Mouse (Mus musculus) macrophage (primary cell): ENCODE results near the gene 4930404N11Rik. TPM values are rescaled to one million over a fixed set of nuclear protein-coding genes. Genes with fewer than 3 reads are reported as not detected.
A peak's percentile ranks its signal among the peaks of the same experiment; 100 is the strongest.

Experiments
- H3K27ac ChIP-seq: fragments of 350-480 bp; formaldehyde crosslinking; 2 replicates; pipeline ENCODE4 v1.9.0; 2021
- H3K36me3 ChIP-seq: fragments of 350-480 bp; formaldehyde crosslinking; 2 replicates; pipeline ENCODE4 v1.9.0; 2021; ENCODE audit errors: inconsistent target
- H3K4me3 ChIP-seq: fragments of 350-480 bp; formaldehyde crosslinking; 2 replicates; pipeline ENCODE4 v1.9.0; 2021; ENCODE audit errors: inconsistent target
- H3K79me2 ChIP-seq: fragments of 350-480 bp; formaldehyde crosslinking; 2 replicates; pipeline ENCODE4 v1.9.0; 2021; ENCODE audit errors: inconsistent target
- WGBS: methylation state at CpG from one replicate; pipeline ENCODE4 v1.1.7; 2026; ENCODE audit warnings: inconsistent platforms; ENCODE audit not compliant: missing documents; 5-methylcytosine and 5-hydroxymethylcytosine counted together
- polyA plus RNA-seq: library from polyadenylated mRNA; stranded (reverse); fragments of 250-400 nt; gene quantifications from 3 replicates; pipeline ENCODE4 v1.2.4, GENCODE M21; 2018; ENCODE audit warnings: inconsistent platforms
- total RNA-seq, 78 experiments: library from RNA; depleted of rRNA; stranded (reverse); fragments of 250-400 nt; gene quantifications; 1 replicate in 9 of 78; 2 replicates in 24 of 78; 3 replicates in 43 of 78; 4 replicates in 2 of 78; pipeline ENCODE4 v1.2.4; 2018; ENCODE audit warnings: inconsistent platforms in 56 of 78

The 4930404N11Rik gene
- total RNA-seq (2018; cell fraction: chromatin; rRNA removed): 1 to 10 TPM; 1.9 to 6.8 (median 4.2) TPM
- total RNA-seq (2018; cell fraction: cytosol; rRNA removed): 1 to 10 TPM; 1.3 to 7.7 (median 3.5) TPM
- total RNA-seq (2018; cell fraction: nucleus; rRNA removed): 10 to 100 TPM in 3 of 26 experiments, 1 to 10 TPM in 23; 1.6 to 12.0 (median 5.1) TPM
- polyA plus RNA-seq: 1.5 to 9.8 TPM (median 2.5 TPM) in 3 replicates

DNA sequence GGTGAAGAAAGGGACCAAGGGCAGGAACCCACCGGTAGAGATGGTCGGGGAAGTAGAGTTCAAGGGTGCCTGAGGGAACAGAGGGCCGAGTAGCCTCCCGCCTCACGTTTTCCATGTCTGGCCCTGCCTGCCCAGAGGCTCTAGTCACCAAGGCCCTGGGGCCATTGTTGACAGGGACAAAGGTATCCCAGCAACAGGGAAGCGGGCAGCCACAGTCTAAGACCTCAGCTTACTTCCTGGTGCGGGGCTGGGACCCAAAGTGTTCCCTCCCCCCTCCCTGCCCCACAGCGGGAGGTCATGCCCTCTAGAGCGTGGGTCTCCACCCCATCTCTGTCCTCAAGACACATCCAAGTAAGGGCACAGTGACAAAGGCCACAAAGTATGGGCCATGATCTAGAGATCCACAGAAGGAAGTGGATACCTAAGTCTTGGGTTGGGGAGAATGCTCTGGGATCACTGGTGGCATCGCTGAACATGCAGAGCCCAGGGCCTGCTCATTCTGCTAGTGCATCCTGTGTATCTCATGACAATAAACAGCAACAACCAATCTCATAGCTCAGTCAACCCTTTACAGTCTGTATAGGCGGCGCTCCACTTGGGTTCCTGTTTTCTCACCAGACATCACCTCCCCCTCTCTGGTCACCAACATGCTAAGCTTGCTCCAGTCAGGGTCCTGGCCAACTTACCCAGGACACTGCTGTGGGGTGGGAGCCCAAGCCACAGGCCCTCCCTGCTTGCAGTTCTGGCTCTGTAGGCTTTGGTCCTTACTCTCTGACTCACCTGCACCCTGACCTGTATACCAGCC, at the start of gene 4930404N11Rik:
Gene 4930404N11Rik (minus strand): TSS at position 145 of the 805 bp plus-strand sequence.
- peak within 1 kb of the TSS; percentile 36 for H3K27ac ChIP-seq
- H3K36me3 ChIP-seq: peaks cover 63% of the 10 kb centered on the region
- H3K4me3 ChIP-seq: no peak within 1 kb of the TSS
- 35% methylated on average over 12 of the region's 12 CpGs for WGBS
- peaks cover 29% of the 10 kb centered on the region for H3K79me2 ChIP-seq

DNA sequence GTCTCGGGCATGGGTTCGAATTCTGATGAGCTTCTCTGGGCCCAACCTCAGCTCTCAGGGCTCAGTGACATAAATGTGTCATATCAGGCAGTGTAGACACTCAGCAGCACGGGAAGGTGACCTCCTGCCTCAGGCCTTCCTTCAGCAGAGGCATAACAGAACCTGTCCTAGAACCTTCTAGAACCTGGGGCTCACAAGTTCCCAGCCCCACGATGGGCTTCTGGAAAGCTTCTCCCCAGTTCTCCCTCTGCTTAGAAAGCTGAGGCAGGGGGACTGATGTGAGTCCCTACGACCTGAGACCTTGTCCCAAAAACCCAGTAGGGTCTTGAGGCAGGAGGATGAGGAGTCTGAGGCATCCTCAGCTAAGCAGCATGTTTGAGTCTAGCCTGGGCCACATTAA, 49.5 kb upstream of the 4930404N11Rik start:
- Histone ChIP-seq H3K4me3 (no peak overlapping the region), H3K27ac (peak overlapping the region; percentile 67; the same call in 1 of the 2 replicates)

DNA sequence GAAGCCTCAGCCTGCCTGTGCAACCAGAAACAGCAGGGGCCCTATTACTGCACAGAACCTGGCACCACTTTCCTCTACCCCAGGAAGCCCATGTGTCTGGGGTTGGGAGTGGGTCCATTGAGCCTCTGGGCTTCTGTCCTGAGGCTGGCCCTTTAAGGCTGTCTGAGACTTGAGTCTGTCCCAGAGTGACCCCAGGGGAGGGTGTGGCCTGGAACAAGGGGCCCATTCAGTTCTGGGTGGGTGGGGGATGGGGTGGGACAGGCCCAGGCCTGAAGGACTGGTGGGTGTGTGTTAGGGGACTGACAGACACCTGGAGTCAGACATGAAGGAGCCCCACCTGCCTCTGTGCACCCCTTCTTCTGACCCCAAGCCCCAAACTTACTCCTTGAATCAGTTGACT, 49.1 kb upstream of the 4930404N11Rik start:
- H3K27ac ChIP-seq: peak overlapping the region; percentile 67
- H3K79me2 ChIP-seq: peaks cover 94% of the 10 kb centered on the region
- no peaks in the 10 kb centered on the region for H3K36me3 ChIP-seq
- peak overlapping the region; percentile 27 for H3K4me3 ChIP-seq

More for the DNA sequence above, 49.5 kb upstream of the 4930404N11Rik start:
- 76% methylated on average over 5 of the region's 5 CpGs for WGBS
- H3K79me2 ChIP-seq: peaks cover 94% of the 10 kb centered on the region
- H3K36me3 ChIP-seq: no peaks in the 10 kb centered on the region

DNA sequence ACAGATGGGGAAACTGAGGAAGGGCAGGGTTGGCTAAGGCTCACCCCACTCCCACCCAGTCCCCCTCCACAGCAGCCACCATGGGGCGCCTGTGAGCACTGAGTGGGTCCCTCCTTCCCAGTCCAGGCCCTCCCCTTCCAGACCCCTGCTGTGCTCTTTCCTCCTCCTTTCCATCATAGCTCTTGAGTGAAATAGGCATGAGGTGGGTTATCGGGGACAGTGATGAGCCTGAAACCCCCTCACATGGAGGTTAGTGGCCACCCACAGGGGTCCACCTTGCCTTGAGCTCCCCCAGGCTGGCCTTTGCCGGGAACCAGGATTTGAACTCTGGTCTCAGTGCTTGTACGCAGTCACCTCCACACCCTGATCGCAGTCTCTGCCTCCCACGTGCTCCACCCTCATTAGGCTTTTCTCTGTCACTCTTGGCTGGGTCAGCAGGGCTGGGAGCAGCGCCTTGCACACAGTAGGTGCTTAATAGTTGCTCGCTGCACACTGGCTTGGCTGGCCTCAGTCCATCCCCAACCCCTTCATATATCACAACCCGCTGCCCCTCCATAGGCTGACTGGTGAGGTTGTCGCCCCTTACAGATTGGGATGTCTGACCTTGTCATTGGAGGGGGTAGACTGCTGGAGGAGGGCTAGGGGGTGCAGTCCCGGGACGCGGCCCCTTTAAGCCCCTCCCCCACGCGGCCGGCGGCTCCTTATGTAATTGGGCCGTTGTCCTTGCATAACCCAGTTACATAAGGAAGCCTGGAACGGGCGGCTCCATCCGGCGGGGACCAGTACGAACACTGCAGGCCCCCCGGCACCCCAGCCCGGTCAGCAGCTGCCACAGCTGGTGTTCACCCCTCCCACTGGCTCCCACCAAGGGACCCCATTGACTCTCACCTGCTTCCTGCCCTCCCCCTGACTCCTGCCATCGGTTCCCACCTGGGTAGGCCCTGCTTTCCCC, 48.0 kb upstream of the 4930404N11Rik start:
- Histone ChIP-seq H3K79me2 (peaks cover 89% of the 10 kb centered on the region; the same call in 1 of the 2 replicates), H3K27ac (peak overlapping the region; percentile 67), H3K4me3 (peak overlapping the region; percentile 27), H3K36me3 (no peaks in the 10 kb centered on the region)
- 18% methylated on average over 25 of the region's 26 CpGs for WGBS

DNA sequence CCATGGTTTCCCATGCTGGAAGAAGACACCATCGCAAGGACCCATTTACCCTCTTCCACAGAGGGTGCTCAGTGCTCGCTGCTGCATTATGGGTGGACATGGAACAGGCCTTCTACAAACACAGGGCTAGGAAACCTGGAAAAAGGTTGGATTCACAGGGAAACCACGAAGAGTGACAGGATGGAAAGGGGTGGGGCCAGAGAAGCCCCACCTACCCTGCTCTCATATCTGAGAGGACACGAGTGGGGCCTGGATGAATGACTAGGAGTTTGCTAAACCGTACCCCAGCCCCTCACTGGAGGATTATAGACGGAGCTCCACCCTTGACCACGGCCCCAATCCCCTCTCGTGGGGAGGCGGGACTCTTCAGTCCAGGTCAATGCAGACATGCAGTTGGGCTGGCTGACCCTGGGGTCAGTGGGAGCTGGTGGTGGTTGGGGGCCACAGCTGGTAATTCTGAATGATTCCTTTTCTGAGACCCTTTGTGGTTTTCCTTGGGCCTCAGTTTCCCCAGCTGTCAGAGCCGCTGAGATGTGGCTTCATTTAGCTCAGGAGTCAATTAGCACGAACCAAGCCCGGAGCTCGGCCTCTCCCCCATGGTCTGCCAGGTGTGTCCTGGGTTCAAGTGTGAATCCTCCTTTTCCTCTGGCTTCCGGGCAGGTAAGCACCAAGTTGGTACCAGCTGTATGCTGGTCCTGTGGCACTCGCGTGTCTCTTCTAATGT, 47.1 kb upstream of the 4930404N11Rik start:
- H3K36me3 ChIP-seq: no peaks in the 10 kb centered on the region
- no peak overlapping the region for H3K4me3 ChIP-seq
- H3K27ac ChIP-seq: peak overlapping the region; percentile 67; the same call in 1 of the 2 replicates
- H3K79me2 ChIP-seq: peaks cover 81% of the 10 kb centered on the region; the same call in 1 of the 2 replicates
- WGBS: 79% methylated on average over 16 of the region's 16 CpGs

DNA sequence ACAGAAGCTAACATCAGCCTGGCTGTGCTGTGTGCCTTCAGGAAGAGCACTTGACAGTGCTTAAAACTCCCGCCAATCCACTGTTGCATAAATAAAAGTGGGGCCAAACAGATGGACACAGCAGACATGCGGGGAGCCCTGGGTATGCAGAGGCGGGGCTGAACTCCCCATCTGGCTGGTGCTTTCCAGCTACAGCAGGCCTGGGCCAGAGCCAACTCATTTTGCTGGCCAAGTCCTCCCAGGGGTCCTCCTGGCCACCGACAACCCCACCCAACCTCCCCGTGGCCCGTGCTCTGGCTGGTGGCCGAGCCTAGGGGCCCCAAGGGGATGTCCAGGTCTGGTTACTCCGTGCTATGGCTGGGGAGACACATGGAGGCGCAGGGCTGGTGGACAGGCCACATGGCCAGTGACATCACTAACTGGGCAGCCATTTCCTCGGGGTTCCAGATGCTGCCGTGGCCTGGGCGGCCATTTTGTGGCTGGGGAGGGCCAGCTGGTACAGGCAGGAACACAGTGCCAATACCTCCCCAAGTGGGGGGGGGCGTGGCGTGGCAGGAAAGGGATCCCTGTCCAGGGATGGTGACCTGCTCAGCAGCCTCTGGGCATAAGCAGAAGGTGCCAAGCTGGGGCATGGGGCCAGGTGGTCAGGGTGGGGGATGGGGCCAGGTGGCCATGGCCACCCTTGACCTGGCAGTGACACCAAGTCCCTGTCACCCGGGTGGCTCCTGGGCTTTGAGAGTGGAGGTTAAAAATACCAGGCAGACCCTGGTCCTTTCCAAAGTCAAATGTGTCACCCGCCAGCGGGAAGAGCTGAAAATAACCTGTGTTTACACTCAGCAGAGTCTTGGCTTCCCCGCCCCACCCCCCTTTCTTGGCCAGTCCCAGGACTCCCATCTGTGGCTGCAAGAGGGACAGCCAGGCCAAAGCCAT, 46.1 kb upstream of the 4930404N11Rik start:
- WGBS: 71% methylated on average over 18 of the region's 18 CpGs
- H3K36me3 ChIP-seq: no peaks in the 10 kb centered on the region
- H3K79me2 ChIP-seq: peaks cover 80% of the 10 kb centered on the region
- 0 out of 2 replicates have a peak overlapping the region, but pooled peaks have one; percentile 93 for H3K27ac ChIP-seq
- H3K4me3 ChIP-seq: no peak overlapping the region

DNA sequence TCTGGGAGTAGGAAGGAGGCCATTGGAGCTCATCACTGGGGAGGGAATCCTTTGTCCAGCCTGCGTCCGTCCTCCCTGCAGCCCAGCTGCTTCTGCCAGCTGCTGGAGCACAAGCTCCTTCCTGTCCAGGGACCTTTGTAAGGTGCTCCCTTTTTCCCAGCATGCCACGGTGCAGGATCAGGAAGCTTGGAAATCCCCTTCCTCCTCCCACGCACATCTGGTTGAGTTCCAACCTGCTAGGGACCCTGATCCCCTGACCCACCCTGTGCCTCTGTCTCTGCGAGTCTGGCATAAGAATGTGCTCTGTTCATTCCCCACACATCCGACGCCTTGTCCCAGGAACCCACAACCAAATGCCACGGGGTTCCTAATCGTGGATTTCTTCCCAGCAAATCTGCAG, 45.4 kb upstream of the 4930404N11Rik start:
- H3K27ac ChIP-seq: peak overlapping the region; percentile 93
- H3K79me2 ChIP-seq: peaks cover 80% of the 10 kb centered on the region
- H3K4me3 ChIP-seq: no peak overlapping the region
- H3K36me3 ChIP-seq: no peaks in the 10 kb centered on the region
- 78% methylated on average over 9 of the region's 9 CpGs for WGBS

DNA sequence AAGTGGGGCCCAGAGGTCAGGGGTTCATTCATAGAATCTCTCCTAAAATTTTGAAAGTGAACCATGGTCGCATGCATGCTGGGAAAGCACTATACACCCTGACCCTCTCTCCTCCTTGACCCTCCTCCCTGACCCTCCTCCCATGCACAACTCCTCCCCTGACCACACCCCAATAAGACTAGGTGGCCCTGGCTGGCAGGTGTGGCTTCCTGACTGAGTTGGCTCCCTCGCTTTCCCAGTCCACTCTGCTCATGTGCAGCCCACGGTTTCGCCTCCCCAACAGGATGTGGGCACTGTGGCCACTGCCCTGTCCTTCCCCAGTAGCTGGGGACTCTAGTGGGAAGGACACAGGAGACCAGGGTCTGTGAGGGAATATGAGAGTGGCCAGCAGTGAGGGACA, 44.7 kb upstream of the 4930404N11Rik start:
- 25% methylated on average over 4 of the region's 4 CpGs for WGBS
- Histone ChIP-seq H3K36me3 (no peaks in the 10 kb centered on the region), H3K4me3 (peak overlapping the region; percentile 22), H3K27ac (peak overlapping the region; percentile 93), H3K79me2 (peaks cover 80% of the 10 kb centered on the region)

DNA sequence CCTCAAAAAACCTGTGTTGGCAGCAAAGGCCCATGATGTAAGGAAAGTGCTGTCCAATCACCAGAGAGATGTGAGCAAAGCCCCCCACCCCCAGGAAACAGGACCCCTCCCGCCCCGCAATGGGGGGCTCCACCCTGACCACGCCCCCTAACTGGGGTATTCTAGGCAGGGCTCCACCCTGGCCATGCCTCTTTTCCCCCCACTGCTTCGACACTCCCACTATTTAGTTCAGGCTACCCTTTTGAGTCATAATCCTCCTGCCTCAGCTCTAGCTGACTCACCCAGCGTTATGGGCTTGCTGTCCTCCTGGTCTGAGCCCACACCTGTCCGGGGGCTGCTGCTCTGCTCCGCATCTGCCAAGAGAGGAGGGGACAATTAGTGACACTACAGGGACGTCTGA, 43.7 kb upstream of the 4930404N11Rik start:
- Histone ChIP-seq H3K27ac (peak overlapping the region; percentile 93), H3K4me3 (peak overlapping the region; percentile 22)
- WGBS: 25% methylated on average over 7 of the region's 8 CpGs

DNA sequence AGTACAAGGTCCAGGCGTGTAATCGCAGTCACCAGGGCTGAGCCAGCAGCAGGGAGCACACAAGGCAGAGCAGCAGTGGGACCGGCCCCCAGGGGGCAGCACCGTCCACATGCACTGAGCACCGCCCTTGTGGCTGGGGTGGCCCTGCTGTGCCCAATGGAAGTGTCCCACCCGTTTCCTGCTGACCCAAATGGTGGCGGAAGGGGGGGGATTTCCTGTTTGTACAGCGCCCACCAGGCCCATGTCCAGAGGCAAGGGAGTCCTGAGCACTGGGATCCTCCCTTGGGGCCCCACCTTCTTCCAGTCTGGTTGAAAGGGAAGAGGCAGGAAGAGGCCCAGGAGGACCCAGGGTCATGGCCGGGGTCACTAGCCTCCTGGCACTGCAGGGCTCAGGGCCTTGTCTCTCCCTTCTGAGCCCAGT, 43.3 kb upstream of the 4930404N11Rik start:
- 10% methylated on average over 8 of the region's 9 CpGs for WGBS
- no peak overlapping the region for H3K4me3 ChIP-seq
- peak overlapping the region; percentile 93 for H3K27ac ChIP-seq

More for the DNA sequence above, 43.7 kb upstream of the 4930404N11Rik start:
- Histone ChIP-seq H3K79me2 (peaks cover 78% of the 10 kb centered on the region), H3K36me3 (peaks cover under 1% of the 10 kb centered on the region; the same call in 1 of the 2 replicates)

DNA sequence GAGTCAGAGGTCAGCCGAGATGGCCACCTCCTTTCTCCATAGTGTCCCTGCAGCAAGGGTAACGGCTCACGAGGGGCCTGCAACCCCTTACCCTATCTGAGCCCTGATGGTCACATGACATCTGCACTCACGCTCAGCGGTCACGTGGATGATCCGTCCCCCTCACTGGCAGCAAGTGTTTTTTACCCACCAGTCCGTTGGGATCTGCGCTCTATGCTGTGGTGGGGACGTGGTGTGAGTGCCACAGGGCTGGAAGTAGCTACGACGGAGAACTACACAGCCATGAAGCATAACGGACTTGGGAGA, 42.8 kb upstream of the 4930404N11Rik start:
- Histone ChIP-seq H3K27ac (peak overlapping the region; percentile 93), H3K4me3 (no peak overlapping the region)
- 72% methylated on average over 13 of the region's 13 CpGs for WGBS

More for the DNA sequence above, 43.3 kb upstream of the 4930404N11Rik start:
- peaks cover 78% of the 10 kb centered on the region for H3K79me2 ChIP-seq
- peaks cover 5% of the 10 kb centered on the region; the same call in 1 of the 2 replicates for H3K36me3 ChIP-seq

DNA sequence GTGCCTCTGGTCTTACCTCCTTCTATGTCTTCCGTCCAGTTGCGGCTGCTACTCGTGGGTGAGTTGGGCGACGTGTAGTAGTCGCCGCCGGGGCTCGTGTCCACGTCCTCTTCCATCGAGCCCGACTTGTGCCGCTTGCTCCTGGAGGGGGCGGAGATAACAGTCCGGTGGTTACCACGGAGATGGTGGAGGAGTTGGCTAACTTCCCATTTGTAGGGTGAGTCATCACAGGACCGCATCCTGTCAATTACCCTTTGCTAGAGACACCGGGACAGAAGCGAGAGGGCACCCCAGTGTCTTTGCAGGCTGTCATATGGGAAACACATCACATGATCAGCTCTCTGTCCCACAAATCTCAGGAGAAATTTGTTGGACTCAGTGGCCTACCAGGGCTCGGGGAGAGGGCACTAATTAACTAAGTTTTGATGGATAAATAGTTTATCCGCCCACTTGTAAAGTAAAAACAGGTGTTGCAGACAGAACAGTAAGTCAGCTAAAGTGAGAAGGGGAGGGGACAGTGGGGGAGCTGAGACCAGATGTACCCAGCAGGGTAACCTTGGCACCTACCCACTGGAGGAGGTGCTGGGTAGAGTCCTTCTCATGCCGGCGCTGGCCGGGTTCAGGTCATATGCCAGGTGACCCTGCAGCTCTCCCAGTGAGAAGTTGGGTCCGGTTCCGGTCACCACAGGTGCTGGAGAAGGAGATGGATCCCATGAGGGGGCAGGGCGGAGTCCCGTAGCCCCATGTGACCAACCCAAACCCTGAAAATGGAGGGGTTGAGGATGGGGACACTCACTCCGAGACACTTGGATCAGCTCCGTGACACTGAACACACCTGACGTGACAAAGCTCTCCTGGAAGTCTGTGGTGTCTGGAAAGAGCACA, 42.2 kb upstream of the 4930404N11Rik start:
- WGBS: 27% methylated on average over 31 of the region's 31 CpGs
- Histone ChIP-seq H3K4me3 (peak overlapping the region; percentile 29), H3K27ac (peak overlapping the region; percentile 93), H3K36me3 (peaks cover 11% of the 10 kb centered on the region; the same call in 1 of the 2 replicates), H3K79me2 (peaks cover 74% of the 10 kb centered on the region)

More for the DNA sequence above, 42.8 kb upstream of the 4930404N11Rik start:
- Histone ChIP-seq H3K36me3 (peaks cover 10% of the 10 kb centered on the region; the same call in 1 of the 2 replicates), H3K79me2 (peaks cover 78% of the 10 kb centered on the region)
